Mouse (Mus musculus): ENCODE measurements around the gene Drc3. TPM values are rescaled to one million over a fixed set of nuclear protein-coding genes. Genes with fewer than 3 reads are reported as not detected.

The Drc3 gene
- polyA plus RNA-seq (2015; fragmentation: Nextera tagmentation; extraction: Ambion mirVana) = 2.3 TPM in 2 replicates

DNA sequence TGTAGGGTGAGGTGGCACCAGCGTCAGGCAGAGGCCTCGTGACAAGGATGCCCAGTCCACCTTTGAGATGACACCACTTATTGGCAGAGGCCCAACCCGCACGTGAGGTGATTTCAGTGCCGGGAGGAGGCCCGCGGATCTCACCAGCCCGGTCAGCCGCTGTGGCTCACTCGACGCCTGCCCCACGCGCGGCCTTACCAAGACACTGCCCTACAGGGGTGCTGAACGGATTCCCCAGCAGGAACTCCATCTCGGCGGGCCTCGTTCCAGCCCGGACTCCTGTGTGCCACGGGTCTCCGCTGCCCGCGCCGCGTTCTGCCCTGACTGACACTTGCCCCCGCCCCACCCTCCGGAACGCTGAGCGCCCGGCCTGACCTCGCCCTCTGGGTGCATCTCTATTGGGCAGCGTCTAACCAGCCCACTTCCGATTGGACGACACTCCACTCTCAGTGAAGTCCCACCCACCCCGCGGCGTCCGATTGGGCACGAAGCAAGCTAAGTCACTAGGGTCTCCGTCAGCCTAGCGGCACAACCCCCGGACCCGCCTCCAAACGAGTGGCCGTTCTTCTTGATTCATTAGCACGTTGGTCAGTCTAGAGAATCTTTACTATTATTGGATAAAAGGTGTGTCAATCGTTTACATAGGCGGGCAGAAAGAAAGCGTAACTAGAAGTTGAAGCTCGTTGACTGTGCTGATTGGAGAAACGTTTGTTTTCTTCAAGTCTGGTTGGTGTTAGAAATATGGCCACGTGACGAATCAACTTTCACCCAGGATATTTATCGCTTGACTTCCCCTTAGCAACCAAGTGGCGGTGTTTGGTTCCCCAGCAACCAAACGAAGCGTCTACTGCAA, at the start of gene Drc3, which contains the start of gene Tom1l2:
Gene Drc3, plus strand, starts transcription at position 771 of the 853 bp plus-strand sequence.
Gene Tom1l2, minus strand, starts transcription at position 347 of the 853 bp plus-strand sequence.

DNA sequence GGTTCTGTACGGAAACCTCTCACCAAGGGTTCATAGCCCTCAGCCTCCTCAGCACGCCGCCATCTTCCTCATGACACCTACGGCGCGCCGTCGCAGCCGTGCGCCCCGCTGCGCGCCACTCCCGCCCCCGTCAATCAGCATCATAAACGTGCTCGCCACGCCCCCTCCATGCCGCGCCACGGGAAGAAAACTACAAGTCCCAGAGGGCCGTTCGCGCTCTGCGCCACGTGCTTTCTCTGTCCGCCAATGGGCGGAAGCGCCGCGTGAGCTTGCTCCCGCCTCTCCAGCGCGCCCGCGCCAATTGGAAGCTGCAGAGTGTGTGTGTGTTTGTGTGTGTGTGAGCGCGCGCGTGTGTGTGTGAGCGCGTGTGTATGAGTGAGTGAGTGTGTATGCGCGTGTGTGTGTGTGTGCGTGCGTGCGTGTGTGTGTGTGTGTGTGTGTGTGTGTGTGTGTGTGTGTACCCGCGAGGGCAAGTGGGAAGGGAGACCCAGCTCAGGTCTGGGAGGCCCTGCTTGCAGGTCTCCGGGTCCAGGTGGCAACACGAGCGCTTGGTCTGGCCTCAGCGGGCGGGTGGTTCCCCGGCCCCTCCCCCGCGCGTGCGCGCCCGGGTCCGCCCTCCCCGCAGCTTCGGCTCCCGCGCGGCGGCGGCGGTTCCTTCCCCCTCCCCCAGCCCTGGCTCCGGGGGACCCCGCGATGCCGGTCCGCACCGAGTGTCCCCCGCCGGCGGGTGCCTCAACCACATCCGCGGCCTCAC, 64.0 kb downstream of the Drc3 start, which contains the start of gene Gid4:
Gene Gid4, plus strand, starts transcription at position 183 of the 754 bp plus-strand sequence.

DNA sequence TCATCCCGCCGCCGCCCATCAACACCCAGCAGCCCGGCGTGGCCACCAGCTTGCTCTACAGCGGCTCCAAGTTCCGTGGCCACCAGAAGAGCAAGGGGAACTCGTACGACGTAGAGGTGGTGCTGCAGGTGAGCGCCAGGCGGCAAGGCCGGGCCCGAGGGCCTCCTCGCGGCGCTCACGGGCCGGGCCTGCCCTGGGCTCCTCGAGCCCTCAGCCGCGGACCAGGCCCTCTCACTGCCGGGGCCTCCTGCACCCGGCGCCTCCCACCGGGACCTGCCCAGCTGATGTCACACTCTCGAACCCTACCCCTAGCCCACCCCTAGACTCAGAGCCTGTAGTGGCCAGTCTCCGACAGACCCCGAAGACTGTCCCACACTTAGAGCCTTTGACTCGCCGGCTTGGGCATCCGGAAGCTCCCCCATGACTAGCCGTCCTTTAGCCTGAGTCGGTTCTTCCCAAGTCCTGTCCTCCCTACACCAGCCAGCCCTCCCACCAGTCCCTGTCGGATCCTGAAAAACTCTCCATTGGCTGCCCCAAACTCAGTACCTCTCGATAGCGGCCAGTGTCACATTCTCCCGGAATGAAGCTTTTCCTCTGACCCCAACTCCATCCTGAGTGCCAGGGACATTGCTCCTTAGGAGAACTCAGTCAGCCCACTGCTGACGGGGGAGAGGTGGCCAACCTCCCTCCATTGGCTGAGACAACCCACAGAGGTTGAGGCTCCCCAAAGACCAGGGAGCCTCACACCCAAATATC, 64.8 kb downstream of the Drc3 start, which contains the start of gene Atpaf2:
Gene Atpaf2, minus strand, starts transcription at position 741 of the 756 bp plus-strand sequence.

Other genes with a start within 250 kb of the Drc3 start
- 9.3 and 9.7 TPM in 2 replicates for gene Rai1, start 248.3 kb upstream of the Drc3 start, polyA plus RNA-seq (2015; fragmentation: Nextera tagmentation; extraction: Ambion mirVana)
- 29.8 and 40.9 TPM in 2 replicates for gene Srebf1, start 130.7 kb upstream of the Drc3 start, polyA plus RNA-seq (2015; fragmentation: Nextera tagmentation; extraction: Ambion mirVana)
- 17.0 and 19.9 TPM in 2 replicates for gene Tom1l2, start 424 bp upstream of the Drc3 start, polyA plus RNA-seq (2015; fragmentation: Nextera tagmentation; extraction: Ambion mirVana)
- gene Gid4, start 63.8 kb downstream of the Drc3 start, polyA plus RNA-seq (2015; fragmentation: Nextera tagmentation; extraction: Ambion mirVana) = 12.4 and 12.9 TPM in 2 replicates
- 45.6 and 48.6 TPM in 2 replicates for gene Atpaf2, start 65.1 kb downstream of the Drc3 start, polyA plus RNA-seq (2015; fragmentation: Nextera tagmentation; extraction: Ambion mirVana)
- gene Drg2, start 101.3 kb downstream of the Drc3 start, polyA plus RNA-seq (2015; fragmentation: Nextera tagmentation; extraction: Ambion mirVana) = 45.6 and 48.5 TPM in 2 replicates
- 0.01 and 0.04 TPM in 2 replicates for gene Myo15, start 116.0 kb downstream of the Drc3 start, polyA plus RNA-seq (2015; fragmentation: Nextera tagmentation; extraction: Ambion mirVana)
- 34.2 and 37.8 TPM in 2 replicates for gene Alkbh5, start 183.1 kb downstream of the Drc3 start, polyA plus RNA-seq (2015; fragmentation: Nextera tagmentation; extraction: Ambion mirVana)